Mouse (Mus musculus) forelimb bud, embryonic 11.5 days (tissue): ENCODE data around the gene Rtcb.

Experiments
- DNase-seq: peaks from one replicate; pipeline ENCODE4 v3.0.0-alpha.2; 2012; ENCODE audit warnings: low read depth, low spot score

Rtcb gene

GRCm38 (mm10) chr10:85957464-85957950, at the start of gene Rtcb:
Gene Rtcb, minus strand, starts transcription at chr10:85957823.
- peak; percentile 94 for DNase-seq

- DNase-seq, result no peak
Observed at GRCm38 (mm10) chr10:86006455-86006854, 48.8 kb upstream of the Rtcb start.

- DNase-seq, result no peak
Observed at GRCm38 (mm10) chr10:86000447-86000846, 42.8 kb upstream of the Rtcb start.

GRCm38 (mm10) chr10:85994543-85995104, 37.0 kb upstream of the Rtcb start:
- DNase-seq, result no peak

- DNase-seq, result no peak
Observed at GRCm38 (mm10) chr10:85993836-85994235, 36.2 kb upstream of the Rtcb start.

- no peak for DNase-seq
Observed at GRCm38 (mm10) chr10:85992412-85992811, 34.8 kb upstream of the Rtcb start.

- no peak for DNase-seq
Observed at GRCm38 (mm10) chr10:85989412-85990115, 31.9 kb upstream of the Rtcb start.

- DNase-seq, result no peak
Observed at GRCm38 (mm10) chr10:85972915-85973314, 15.3 kb upstream of the Rtcb start.

- no peak for DNase-seq
Observed at GRCm38 (mm10) chr10:85971826-85972225, 14.2 kb upstream of the Rtcb start.

GRCm38 (mm10) chr10:85969894-85970620, 12.4 kb upstream of the Rtcb start:
- DNase-seq, result no peak

- no peak for DNase-seq
Observed at GRCm38 (mm10) chr10:85968731-85969130, 11.1 kb upstream of the Rtcb start.

- peak; percentile 79 for DNase-seq
Observed at GRCm38 (mm10) chr10:85968157-85968634, 10.6 kb upstream of the Rtcb start.

- no peak for DNase-seq
Observed at GRCm38 (mm10) chr10:85967411-85968156, 10.0 kb upstream of the Rtcb start.

GRCm38 (mm10) chr10:85966476-85966875, 8.9 kb upstream of the Rtcb start:
- DNase-seq, result no peak

GRCm38 (mm10) chr10:85964316-85964715, 6.7 kb upstream of the Rtcb start:
- no peak for DNase-seq

- DNase-seq, result no peak
Observed at GRCm38 (mm10) chr10:85962897-85963296, 5.3 kb upstream of the Rtcb start.

GRCm38 (mm10) chr10:85956871-85957419, 678 bp downstream of the Rtcb start:
- DNase-seq, result peak; percentile 9

- no peak for DNase-seq
Observed at GRCm38 (mm10) chr10:85954429-85954828, 3.2 kb downstream of the Rtcb start.

- DNase-seq, result no peak
Observed at GRCm38 (mm10) chr10:85953401-85953800, 4.2 kb downstream of the Rtcb start.

GRCm38 (mm10) chr10:85951765-85952443, 5.7 kb downstream of the Rtcb start:
- no peak for DNase-seq
